Mouse (Mus musculus) midbrain, embryonic 16.5 days (tissue): ENCODE data around the gene 1810043G02Rik. TPM values are rescaled to one million over a fixed set of nuclear protein-coding genes. Genes with fewer than 3 reads are reported as not detected.
A peak's percentile ranks its signal among the peaks of the same experiment; 100 is the strongest.
"Not testable (repeated sequence)": the region's sequence is repeated elsewhere in the genome, so short reads cannot be mapped to it uniquely, and the experiment has no call there.

Source experiments
- ATAC-seq: fragments of 200-750 bp; cut with Nextera tagmentation; 2 replicates; pipeline ENCODE4 v1.8.0; 2017; ENCODE audit warnings: moderate TSS enrichment
- H3K27ac ChIP-seq: fragments of 300-500 bp; sonication (generic); 2 replicates; pipeline ENCODE4 v1.5.1; 2014; ENCODE audit warnings: mild to moderate bottlenecking, low read length, mixed read lengths
- H3K27me3 ChIP-seq: fragments of 300-500 bp; sonication (generic); 2 replicates; pipeline ENCODE4 v1.6.1; 2014; ENCODE audit warnings: low read depth, low read length, mixed read lengths; ENCODE audit not compliant: control insufficient read depth, insufficient read depth
- H3K36me3 ChIP-seq: fragments of 300-500 bp; sonication (generic); 2 replicates; pipeline ENCODE4 v1.6.1; 2014; ENCODE audit warnings: mild to moderate bottlenecking, low read length, moderate library complexity, mixed read lengths; ENCODE audit not compliant: control insufficient read depth, insufficient read depth
- H3K4me1 ChIP-seq: fragments of 300-500 bp; sonication (generic); 2 replicates; pipeline ENCODE4 v1.6.1; 2014; ENCODE audit warnings: mild to moderate bottlenecking, low read length, mixed read lengths; ENCODE audit not compliant: control insufficient read depth, insufficient read depth
- H3K4me2 ChIP-seq: fragments of 300-500 bp; sonication (generic); 2 replicates; pipeline ENCODE4 v1.6.1; 2014; ENCODE audit warnings: mild to moderate bottlenecking, low read length, mixed read lengths
- H3K4me3 ChIP-seq: fragments of 300-500 bp; sonication (generic); 2 replicates; pipeline ENCODE4 v1.5.1; 2014; ENCODE audit warnings: low read depth, mild to moderate bottlenecking, low read length, moderate library complexity, mixed read lengths
- H3K9ac ChIP-seq: fragments of 300-500 bp; sonication (generic); 2 replicates; pipeline ENCODE4 v1.6.1; 2014; ENCODE audit warnings: low read depth, low read length, mixed read lengths
- H3K9me3 ChIP-seq: fragments of 300-500 bp; sonication (generic); replicated peaks from 2 replicates; pipeline ENCODE4 v1.6.1; 2014; ENCODE audit warnings: mild to moderate bottlenecking, low read length, mixed read lengths; ENCODE audit not compliant: control insufficient read depth, poor library complexity, severe bottlenecking
- WGBS: fragments of 180-500 bp; shearing (Covaris S2); extraction: QIAGEN DNeasy Blood & Tissue Kit; methylation state at CpG from one replicate; pipeline ENCODE4 v1.1.7; 2014; 5-methylcytosine and 5-hydroxymethylcytosine counted together
- polyA plus RNA-seq: library from polyadenylated mRNA; unstranded; fragments of >200 nt; fragmentation: Nextera tagmentation; extraction: Ambion mirVana; gene quantifications from 2 replicates; pipeline ENCODE4 v1.2.1, GENCODE M21; 2015

1810043G02Rik gene
- polyA plus RNA-seq = 47.9 and 48.1 TPM in 2 replicates

DNA sequence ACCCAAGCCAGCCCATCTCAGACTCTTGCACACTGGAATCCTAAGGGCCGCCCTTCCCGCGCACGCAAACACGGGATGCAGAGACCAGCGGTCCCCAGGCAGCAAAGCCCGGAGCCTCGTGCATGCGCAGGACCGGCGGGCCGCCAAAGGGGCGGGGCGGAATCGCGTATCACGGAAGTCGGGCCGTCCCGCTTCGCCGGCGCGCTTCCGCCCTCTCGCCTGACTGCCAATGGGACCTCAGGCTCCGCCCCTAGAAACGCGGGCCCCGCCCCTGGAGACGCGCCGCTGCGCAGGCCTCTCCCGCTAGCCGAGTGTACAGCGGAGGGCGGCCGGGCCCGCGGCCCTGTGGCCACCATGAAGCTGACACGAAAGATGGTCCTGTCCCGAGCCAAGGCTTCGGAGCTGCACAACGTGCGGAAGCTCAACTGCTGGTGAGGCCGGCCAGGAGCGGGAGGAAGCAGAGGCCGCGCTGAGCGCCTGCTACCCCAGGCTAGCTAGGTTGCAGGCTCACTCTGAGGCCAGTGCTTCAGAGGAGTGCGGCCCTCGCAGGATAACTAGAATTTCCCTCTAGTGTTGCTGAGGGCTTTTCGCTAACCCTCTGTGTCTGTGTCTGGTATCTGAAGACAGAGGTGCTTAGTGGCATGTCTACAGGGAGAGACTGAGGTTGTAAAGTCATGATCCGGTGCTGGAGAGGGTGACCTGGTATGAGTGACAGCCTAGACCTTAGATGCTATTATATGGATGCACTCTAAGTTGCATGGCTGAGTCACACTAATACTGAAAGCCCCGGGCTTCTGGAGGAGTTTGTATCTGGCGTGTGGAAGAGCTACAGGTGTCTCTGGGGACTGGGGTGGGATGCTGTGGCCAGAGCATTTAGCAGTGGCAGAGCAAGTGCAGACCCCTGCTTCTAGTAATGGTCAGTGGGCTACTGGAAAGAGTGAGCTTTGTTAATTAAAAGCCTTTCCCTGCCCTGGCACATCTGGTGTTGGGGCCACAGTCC, at the start of gene 1810043G02Rik:
Gene 1810043G02Rik, plus strand, starts transcription at position 174 of the 1,000 bp plus-strand sequence.
- Histone ChIP-seq H3K4me3 (peak within 1 kb of the TSS; percentile 87), H3K27me3 (no peaks in the 10 kb centered on the region), H3K36me3 (peaks cover 13% of the 10 kb centered on the region), H3K4me1 (peaks cover 8% of the 10 kb centered on the region), H3K27ac (peak within 1 kb of the TSS; percentile 87), H3K9me3 (no peaks in the 10 kb centered on the region), H3K9ac (peak within 1 kb of the TSS; percentile 91), H3K4me2 (peak within 1 kb of the TSS; percentile 88)
- ATAC-seq = peak; percentile 97
- under 1% methylated on average over 57 of the region's 57 CpGs for WGBS

DNA sequence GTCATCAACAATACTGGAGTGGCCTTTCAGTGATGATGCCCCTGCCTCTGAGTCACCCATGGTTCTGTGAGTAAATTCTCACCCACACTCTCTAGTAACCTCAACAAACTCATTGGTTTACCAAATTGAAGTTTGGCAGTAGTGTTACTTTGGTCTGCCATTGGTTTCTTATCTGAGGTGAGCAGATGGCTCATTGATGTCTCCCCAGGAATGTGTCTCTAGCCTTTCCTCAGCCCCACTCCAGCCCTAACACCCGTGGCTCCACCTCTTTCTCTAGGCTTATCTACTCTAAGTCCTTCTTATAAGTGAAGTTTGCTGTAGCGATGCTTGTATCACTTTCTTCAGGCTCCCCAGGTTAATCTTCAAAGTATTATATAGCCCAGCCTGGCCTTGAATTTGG, 38.6 kb upstream of the 1810043G02Rik start:
- H3K4me1 ChIP-seq = no peaks in the 10 kb centered on the region
- no peaks in the 10 kb centered on the region for H3K27me3 ChIP-seq
- H3K27ac ChIP-seq = no peak overlapping the region
- no peak for ATAC-seq
- no peak overlapping the region for H3K4me2 ChIP-seq
- WGBS = 79% methylated on average over 2 of the region's 2 CpGs
- H3K9ac ChIP-seq = no peak overlapping the region
- no peaks in the 10 kb centered on the region for H3K36me3 ChIP-seq
- H3K9me3 ChIP-seq = no peaks in the 10 kb centered on the region
- no peak overlapping the region for H3K4me3 ChIP-seq

DNA sequence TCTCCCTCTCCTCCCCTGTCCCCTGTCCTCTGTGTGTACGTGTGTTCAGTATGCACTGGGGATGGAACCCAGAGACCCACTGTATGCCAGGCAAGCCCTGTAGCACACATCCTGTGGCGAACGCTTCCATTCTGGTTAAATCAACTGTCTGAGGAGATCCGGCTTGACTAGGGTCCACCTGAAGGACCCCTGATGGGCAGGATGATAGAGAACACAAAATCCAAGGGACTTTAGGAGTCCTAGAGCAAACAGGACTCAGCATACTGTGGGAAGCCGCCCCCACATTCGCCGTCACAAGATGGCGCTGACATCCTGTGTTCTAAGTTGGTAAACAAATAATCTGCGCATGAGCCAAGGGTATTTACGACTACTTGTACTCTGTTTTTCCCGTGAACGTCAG, 27.9 kb upstream of the 1810043G02Rik start:
- H3K27me3 ChIP-seq, ATAC-seq, H3K27ac ChIP-seq, H3K36me3 ChIP-seq, H3K4me3 ChIP-seq, H3K9ac ChIP-seq, H3K4me2 ChIP-seq, H3K4me1 ChIP-seq, H3K9me3 ChIP-seq: not testable (repeated sequence)
- 94% methylated on average over 8 of the region's 12 CpGs for WGBS

DNA sequence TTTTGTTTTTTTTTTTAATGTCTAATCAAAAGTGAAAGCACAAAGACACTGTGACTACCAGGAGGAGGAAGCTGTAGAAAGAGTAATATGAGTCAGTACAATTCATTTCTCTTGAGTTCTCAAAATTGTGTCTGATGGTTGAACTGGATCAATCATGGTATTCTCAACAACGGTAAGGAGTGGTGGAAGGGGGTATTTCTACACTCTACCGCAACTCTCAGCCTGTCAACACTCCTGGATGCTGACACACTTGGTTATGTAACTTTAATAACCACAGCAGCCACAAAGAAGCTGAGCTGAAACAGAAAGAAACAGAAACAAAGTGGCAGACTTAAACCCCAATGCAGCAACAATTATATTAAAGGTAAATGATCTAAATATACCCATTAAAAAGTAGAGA, 15.6 kb upstream of the 1810043G02Rik start:
- H3K9ac ChIP-seq = no peak overlapping the region
- H3K9me3 ChIP-seq = no peaks in the 10 kb centered on the region
- no peak overlapping the region for H3K4me3 ChIP-seq
- no peaks in the 10 kb centered on the region for H3K27me3 ChIP-seq
- no peak overlapping the region for H3K27ac ChIP-seq
- no peak overlapping the region for H3K4me2 ChIP-seq
- ATAC-seq = no peak
- H3K36me3 ChIP-seq = no peaks in the 10 kb centered on the region
- H3K4me1 ChIP-seq = no peaks in the 10 kb centered on the region
- WGBS = 100% methylated on average over 2 of the region's 2 CpGs

DNA sequence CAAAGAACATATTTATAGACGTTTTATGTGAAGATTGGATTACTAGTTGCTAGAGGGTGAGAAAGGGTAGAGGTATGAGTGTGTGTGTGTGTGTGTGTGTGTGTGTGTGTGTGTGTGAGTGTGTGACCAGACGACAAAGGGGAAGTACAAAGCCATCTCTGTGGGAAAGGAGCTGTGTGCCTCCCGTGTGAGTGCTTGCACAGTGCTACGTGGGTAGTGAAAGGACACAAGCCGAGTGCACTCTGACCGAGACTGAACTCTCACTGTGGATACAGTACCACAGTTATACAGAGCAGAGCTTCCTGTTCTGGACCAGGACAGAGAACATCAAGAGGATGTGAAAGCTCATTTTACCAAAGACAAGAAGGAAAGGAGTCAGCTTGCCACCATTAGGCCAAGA, 14.4 kb upstream of the 1810043G02Rik start:
- ATAC-seq = no peak
- 80% methylated on average over 6 of the region's 6 CpGs for WGBS

DNA sequence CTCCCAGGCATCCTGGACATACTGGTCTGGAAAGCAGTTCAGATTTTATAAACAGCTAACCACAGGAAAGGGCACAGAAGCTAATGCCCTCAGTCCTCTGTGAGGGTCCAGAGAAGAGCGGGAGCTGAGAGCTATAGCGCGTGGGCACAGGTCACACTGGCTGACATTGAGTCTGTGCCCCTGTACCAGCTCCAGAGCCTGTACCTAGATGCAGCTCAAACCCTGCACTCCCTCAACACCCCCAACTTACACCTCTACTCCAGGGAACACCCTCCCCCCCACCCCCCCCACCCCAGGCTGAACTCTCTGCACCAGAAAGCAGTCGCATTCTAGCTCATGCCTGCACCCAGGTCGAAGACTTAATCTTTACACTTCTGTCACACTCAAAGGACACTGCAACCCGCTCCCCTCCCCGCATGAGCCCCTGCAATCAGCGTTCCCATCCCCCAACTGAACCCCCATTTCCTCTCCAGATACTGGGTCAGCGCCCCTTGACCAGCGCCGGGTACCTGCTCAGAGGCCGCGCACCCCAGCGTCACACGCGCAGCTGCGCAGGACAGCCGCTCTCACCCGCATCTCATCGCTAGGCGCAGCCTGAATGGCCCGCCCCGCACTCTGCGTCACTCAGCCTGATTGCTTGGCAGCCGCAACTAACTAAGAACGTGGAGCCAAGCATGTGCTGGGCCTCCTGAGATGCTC, 8.9 kb upstream of the 1810043G02Rik start:
- peaks cover 4% of the 10 kb centered on the region; the same call in 1 of the 2 replicates for H3K27me3 ChIP-seq
- peaks cover 7% of the 10 kb centered on the region for H3K4me1 ChIP-seq
- H3K36me3 ChIP-seq = no peaks in the 10 kb centered on the region
- H3K27ac ChIP-seq = no peak overlapping the region
- peak overlapping the region; percentile 48 for H3K4me3 ChIP-seq
- H3K4me2 ChIP-seq = peak overlapping the region; percentile 93
- H3K9me3 ChIP-seq = no peaks in the 10 kb centered on the region
- ATAC-seq = peak; percentile 93
- 4% methylated on average over 25 of the region's 26 CpGs for WGBS
- H3K9ac ChIP-seq = peak overlapping the region; percentile 74

More for the DNA sequence above, 14.4 kb upstream of the 1810043G02Rik start:
- Histone ChIP-seq H3K4me1 (peaks cover 2% of the 10 kb centered on the region), H3K9ac (no peak overlapping the region), H3K4me3 (no peak overlapping the region), H3K27me3 (peaks cover 4% of the 10 kb centered on the region; the same call in 1 of the 2 replicates), H3K27ac (no peak overlapping the region), H3K36me3 (no peaks in the 10 kb centered on the region), H3K9me3 (no peaks in the 10 kb centered on the region), H3K4me2 (no peak overlapping the region)

DNA sequence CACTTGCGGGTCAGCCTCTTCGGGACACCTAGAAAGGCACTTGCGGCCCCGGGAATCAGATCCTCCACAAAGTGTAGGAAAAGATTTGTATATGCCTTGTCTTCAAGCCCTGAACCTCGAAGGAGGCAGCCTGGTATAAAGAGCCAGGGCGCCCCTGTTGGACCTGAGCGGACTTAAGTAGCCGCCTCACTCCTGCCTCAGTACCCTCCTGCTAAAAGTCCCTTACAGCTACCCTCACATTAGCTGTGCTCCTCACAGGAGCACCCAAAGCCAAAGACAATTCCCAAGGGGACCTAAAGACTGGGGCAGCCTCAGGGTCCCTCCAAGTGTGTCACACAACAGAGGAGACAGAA, 8.4 kb upstream of the 1810043G02Rik start:
- Histone ChIP-seq H3K27me3 (peaks cover 4% of the 10 kb centered on the region; the same call in 1 of the 2 replicates), H3K9me3 (no peaks in the 10 kb centered on the region), H3K4me2 (peak overlapping the region; percentile 93), H3K27ac (no peak overlapping the region), H3K9ac (peak overlapping the region; percentile 74), H3K4me3 (peak overlapping the region; percentile 48), H3K36me3 (no peaks in the 10 kb centered on the region), H3K4me1 (peaks cover 7% of the 10 kb centered on the region)
- 9% methylated on average over 8 of the region's 8 CpGs for WGBS
- ATAC-seq = peak; percentile 44; the same call in 1 of the 2 replicates

DNA sequence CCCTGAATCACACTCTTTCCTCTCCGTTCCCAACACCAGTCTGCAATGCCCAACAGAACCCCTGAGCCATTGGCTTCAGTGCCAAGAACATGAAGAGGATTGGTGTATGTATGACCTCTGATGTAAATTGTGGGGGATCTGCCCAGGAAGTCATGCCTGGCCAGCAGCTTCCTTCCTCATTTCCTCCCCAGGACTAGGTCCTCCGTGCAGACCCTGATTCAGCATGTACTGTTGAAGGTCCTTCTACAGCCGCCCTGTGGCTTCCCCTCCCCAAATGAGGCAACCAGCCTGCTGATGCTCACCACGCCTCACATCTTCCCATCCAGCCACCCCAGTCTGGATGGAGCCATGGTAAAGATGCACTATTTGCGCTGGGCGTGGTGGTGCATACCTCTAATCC, 7.8 kb upstream of the 1810043G02Rik start, which contains the start of gene Trpm2:
Gene Trpm2, minus strand, starts transcription at position 83 of the 400 bp plus-strand sequence.
- peak within 1 kb of the TSS; percentile 93 for H3K4me2 ChIP-seq
- peak within 1 kb of the TSS; percentile 48 for H3K4me3 ChIP-seq
- no peaks in the 10 kb centered on the region for H3K36me3 ChIP-seq
- WGBS = 89% methylated on average over 6 of the region's 6 CpGs
- peaks cover 7% of the 10 kb centered on the region for H3K4me1 ChIP-seq
- no peak for ATAC-seq
- H3K9me3 ChIP-seq = no peaks in the 10 kb centered on the region
- H3K27me3 ChIP-seq = peaks cover 4% of the 10 kb centered on the region; the same call in 1 of the 2 replicates
- peak within 1 kb of the TSS; percentile 74 for H3K9ac ChIP-seq
- no peak within 1 kb of the TSS for H3K27ac ChIP-seq
